Mouse (Mus musculus): ENCODE results near the gene Gnl3l. TPM values are rescaled to one million over a fixed set of nuclear protein-coding genes. Genes with fewer than 3 reads are reported as not detected.

Gnl3l gene
- polyA plus RNA-seq, 1 experiment: 99.0 TPM

DNA sequence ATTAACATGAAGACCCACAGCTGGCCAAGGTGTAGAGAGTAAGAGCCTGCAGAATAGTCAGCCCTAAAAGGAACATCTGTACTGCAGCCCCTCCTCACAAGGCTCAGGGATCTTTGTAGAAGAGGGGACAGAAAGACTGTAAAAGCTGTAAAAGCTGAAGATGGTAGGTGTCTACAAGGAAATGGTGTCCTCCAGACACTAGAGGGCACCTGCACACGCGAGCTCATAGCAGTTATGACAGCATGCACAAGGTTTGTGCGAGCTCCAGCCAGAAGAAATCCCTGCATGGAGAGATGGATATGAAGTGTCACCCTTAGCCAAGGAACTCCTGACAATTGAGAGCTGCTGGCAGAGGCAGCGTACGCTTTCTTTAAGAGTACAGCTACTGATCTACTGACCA lies 56.4 kb downstream of the Gnl3l start:
- DNase-seq (ENCODE audit: extremely low spot score in 1 of 2, low spot score in 1 of 2): no peak

DNA sequence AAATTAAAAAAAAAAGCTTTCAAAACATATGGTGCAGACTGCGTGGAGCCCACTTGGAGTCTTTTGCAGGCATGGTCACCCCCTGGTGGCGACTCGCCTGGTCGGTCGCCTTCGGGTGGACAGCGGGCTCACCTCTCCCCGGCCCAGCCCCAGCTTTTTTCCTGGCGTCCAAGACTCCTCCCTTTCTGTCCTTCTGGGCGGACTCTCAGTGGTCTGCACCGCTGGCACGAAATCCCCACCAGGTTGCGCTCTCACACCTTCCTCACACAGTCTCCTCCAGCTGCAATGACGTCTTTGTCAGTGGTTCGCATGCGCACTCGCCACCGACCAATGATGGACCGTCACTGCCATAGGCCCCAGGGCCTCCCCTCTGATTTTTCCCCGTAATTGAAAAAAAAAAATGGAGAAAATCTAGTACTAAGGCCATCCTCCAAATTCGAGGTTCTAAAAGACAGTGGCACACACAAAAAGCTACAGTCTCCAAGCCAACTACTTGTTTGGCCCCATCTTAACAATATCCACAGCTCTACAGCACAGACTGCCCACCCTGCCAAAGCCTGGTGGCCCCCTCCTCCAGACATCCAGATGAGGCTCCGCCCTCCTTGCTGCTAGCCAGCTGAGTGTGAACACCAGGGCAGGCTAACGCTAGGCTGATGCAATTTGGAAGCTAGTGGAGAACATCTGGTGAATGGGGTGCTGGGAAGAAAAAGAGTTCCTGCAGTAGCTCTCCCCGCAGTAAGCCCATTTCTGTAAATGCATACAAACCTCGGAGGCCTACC lies 60.4 kb downstream of the Gnl3l start:
- DNase-seq (ENCODE audit: extremely low spot score in 1 of 2, low spot score in 1 of 2): peak; percentile 17 to 38

DNA sequence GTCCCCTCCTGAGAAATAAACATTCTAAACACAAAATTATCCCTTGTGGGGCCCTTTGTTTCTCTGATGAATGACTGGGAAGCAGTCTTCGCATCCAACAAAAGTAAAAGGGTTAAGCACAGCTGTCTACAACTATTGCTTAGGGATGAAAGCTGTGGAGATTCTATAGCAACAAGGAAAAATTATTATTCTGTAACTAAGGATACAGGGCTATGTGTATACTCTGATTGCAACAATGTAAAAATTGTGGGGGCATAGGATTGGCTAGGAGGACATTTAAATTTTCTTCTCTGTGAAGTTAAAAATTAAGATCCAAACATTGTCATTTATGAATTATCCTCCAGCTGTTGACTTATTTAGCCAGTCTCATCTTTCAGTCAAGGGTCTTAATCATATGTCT lies 61.1 kb downstream of the Gnl3l start:
- DNase-seq (ENCODE audit: extremely low spot score in 1 of 2, low spot score in 1 of 2): no peak

DNA sequence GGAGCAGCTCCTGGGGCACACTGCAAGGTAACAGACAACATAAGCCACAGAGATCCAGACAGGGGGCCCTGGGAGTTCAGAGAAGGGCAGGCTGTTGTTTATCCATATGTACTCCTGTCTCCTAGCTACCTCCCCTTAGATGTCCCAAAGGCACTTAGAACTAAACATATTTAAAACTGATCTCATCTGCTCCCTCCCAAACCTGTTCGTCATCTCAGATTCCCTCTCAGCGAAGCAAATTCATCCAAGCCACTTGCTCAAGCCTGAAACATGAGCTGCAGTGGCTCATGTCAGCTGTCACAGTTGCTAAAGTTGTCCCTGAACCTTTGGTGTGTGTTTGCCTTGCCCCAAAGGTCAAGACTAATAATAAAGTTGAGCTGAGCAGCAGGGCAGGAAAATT lies 61.7 kb downstream of the Gnl3l start:
- no peak for DNase-seq (ENCODE audit: extremely low spot score in 1 of 2, low spot score in 1 of 2)

DNA sequence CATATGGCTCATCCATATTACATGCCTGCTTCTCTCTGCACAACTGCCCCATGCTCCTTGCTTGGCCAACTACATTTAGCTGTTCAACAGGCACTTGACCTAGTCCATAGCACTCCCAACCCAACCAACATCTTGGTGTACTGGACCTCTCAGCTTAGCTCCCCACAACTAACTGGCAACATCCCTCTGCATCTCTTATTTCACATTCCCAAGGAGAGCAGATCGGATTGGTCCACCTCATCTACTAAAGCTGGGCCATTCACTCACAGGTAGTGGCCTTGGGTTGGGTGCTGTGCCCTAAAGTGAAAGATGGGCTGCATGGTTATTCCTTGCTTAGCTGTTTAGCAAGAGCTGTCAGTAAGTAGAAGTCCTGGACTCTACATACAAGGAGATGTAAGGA lies 62.4 kb downstream of the Gnl3l start:
- DNase-seq (ENCODE audit: extremely low spot score in 1 of 2, low spot score in 1 of 2): no peak

Other genes starting within 250 kb of the Gnl3l start
- gene Maged2, start 203.0 kb downstream of the Gnl3l start, polyA plus RNA-seq (2012; rRNA removed): 42.0 and 53.9 TPM in 2 replicates
- gene Fgd1, start 28.8 kb upstream of the Gnl3l start, polyA plus RNA-seq (2012; rRNA removed): 16.5 and 18.4 TPM in 2 replicates
- gene Tsr2, start 79.2 kb upstream of the Gnl3l start, polyA plus RNA-seq (2012; rRNA removed): 59.3 and 66.9 TPM in 2 replicates
- 8.7 and 10.3 TPM in 2 replicates for gene Wnk3, start 180.8 kb upstream of the Gnl3l start, polyA plus RNA-seq (2012; rRNA removed)